Mouse (Mus musculus) liver, embryonic 11.5 days (tissue): ENCODE results near the gene Timp2. TPM values are rescaled to one million over a fixed set of nuclear protein-coding genes. Genes with fewer than 3 reads are reported as not detected.
A peak's percentile ranks its signal among the peaks of the same experiment; 100 is the strongest.
"Not testable (repeated sequence)": the region's sequence is repeated elsewhere in the genome, so short reads cannot be mapped to it uniquely, and the experiment has no call there.

ENCODE experiments used
- ATAC-seq: fragments of 200-750 bp; cut with Nextera tagmentation; replicated peaks from 2 replicates; pipeline ENCODE4 v1.8.0; 2017; ENCODE audit warnings: moderate number of reproducible peaks, mild to moderate bottlenecking, moderate TSS enrichment, moderate library complexity; ENCODE audit not compliant: low FRiP score
- DNase-seq: peaks from one replicate; pipeline ENCODE4 v3.0.0-alpha.2; 2017; ENCODE audit warnings: low spot score
- H3K27ac ChIP-seq: fragments of 300-500 bp; sonication (generic); 2 replicates; pipeline ENCODE4 v1.5.1; 2014; ENCODE audit warnings: mild to moderate bottlenecking, low read depth, low read length, control low read depth
- H3K27me3 ChIP-seq: fragments of 300-500 bp; sonication (generic); replicated peaks from 2 replicates; pipeline ENCODE4 v1.6.1; 2014; ENCODE audit warnings: low read length, mixed read lengths; ENCODE audit not compliant: control insufficient read depth, insufficient read depth
- H3K36me3 ChIP-seq: fragments of 300-500 bp; sonication (generic); 2 replicates; pipeline ENCODE4 v1.6.1; 2014; ENCODE audit warnings: mild to moderate bottlenecking, low read length, moderate library complexity, mixed read lengths; ENCODE audit not compliant: control insufficient read depth, insufficient read depth
- H3K4me1 ChIP-seq: fragments of 300-500 bp; sonication (generic); replicated peaks from 2 replicates; pipeline ENCODE4 v1.6.1; 2014; ENCODE audit warnings: low read length, mixed read lengths; ENCODE audit not compliant: control insufficient read depth, insufficient read depth
- H3K4me2 ChIP-seq: fragments of 300-500 bp; sonication (generic); 2 replicates; pipeline ENCODE4 v1.6.1; 2014; ENCODE audit warnings: mild to moderate bottlenecking, control low read depth, moderate library complexity
- H3K4me3 ChIP-seq: fragments of 300-500 bp; sonication (generic); 2 replicates; pipeline ENCODE4 v1.5.1; 2014; ENCODE audit warnings: low read depth, low read length, control low read depth
- H3K9ac ChIP-seq: fragments of 300-500 bp; sonication (generic); 2 replicates; pipeline ENCODE4 v1.6.1; 2014; ENCODE audit warnings: low read depth, low read length, control low read depth
- H3K9me3 ChIP-seq: fragments of 300-500 bp; sonication (generic); 2 replicates; pipeline ENCODE4 v1.6.1; 2016; ENCODE audit warnings: low read length, inconsistent platforms, mixed read lengths; ENCODE audit not compliant: control insufficient read depth
- WGBS: fragments of 180-500 bp; shearing (Covaris S2); extraction: QIAGEN DNeasy Blood & Tissue Kit; methylation state at CpG from one replicate; pipeline ENCODE4 v1.1.7; 2014; 5-methylcytosine and 5-hydroxymethylcytosine counted together
- polyA plus RNA-seq: library from polyadenylated mRNA; unstranded; fragments of >200 nt; fragmentation: Nextera tagmentation; extraction: Ambion mirVana; gene quantifications from 2 replicates; pipeline ENCODE4 v1.2.1, GENCODE M21; 2014

Timp2 gene
- polyA plus RNA-seq, 1 experiment from 2014 or later = 17.8 TPM

DNA sequence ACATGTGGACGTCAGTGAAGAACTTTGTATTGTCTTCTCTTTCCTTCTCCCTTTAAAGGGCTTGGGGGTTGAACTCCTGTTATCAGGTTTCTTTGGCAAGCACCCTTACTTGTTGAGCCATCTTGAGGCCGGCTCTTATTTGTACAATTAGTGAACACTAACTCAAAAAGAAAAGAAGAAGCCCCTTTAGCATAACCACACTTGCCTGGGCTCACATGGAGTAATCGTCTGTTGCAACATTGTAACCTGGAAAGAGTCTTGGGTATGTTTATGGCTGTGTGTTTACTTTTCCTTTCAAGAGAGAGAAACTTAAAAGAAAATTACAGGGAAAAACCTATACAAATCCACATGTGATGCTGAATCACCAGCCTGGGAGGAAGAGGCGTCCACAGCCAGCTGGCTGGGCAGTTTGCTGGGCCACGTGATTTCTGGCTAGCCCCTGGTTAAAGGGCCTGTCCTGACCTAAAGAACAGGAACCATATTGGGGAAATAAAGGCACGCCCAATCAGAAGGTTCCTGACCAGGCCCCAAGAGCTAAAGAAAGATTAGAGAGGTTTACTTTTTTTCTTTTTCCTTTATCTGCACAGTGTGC, 43.3 kb downstream of the Timp2 start:
- no peak for DNase-seq
- whole genome bisulfite sequencing = 73% methylated on average over 6 of the region's 6 CpGs
- Histone ChIP-seq H3K27me3 (no peaks in the 10 kb centered on the region), H3K4me2 (no peak overlapping the region), H3K9ac (no peak overlapping the region), H3K27ac (no peak overlapping the region), H3K4me3 (no peak overlapping the region), H3K36me3 (peaks cover 11% of the 10 kb centered on the region), H3K9me3 (no peaks in the 10 kb centered on the region), H3K4me1 (no peaks in the 10 kb centered on the region)
- ATAC-seq = no peak

DNA sequence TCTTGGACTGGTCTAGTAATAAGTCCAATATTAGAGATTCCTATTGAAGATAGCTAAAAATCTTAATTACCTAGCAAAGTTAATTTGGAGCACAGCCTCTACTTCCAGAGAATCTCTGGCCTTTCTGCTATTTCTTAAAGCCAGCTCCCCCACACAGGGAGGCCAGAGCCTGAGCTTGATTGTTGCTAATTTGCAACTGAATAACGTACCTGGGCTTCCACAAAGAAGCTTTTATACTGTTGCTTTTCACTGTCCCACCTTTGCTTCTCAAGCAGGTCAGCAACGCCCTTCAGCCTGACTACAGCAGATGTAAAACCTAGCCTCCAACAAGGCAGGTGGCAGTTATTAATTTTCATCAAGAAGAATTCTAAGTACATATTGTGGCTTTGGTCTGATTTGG, 47.6 kb downstream of the Timp2 start:
- not testable (repeated sequence) for H3K9me3 ChIP-seq, H3K27ac ChIP-seq, H3K27me3 ChIP-seq, ATAC-seq, H3K4me3 ChIP-seq, DNase-seq, H3K9ac ChIP-seq, H3K4me2 ChIP-seq, H3K4me1 ChIP-seq
- H3K36me3 ChIP-seq = peaks cover 11% of the 10 kb centered on the region
- 74% methylated on average over 2 of the region's 2 CpGs for WGBS

- DNase-seq, H3K4me1 ChIP-seq, H3K36me3 ChIP-seq, H3K9ac ChIP-seq, H3K4me2 ChIP-seq, H3K27ac ChIP-seq, ATAC-seq, H3K9me3 ChIP-seq, H3K27me3 ChIP-seq, H3K4me3 ChIP-seq: not testable (repeated sequence)
- WGBS = 87% methylated on average over 4 of the region's 4 CpGs
Measured at GRCm38 (mm10) chr11:118303959-118304358, 51.6 kb downstream of the Timp2 start.

DNA sequence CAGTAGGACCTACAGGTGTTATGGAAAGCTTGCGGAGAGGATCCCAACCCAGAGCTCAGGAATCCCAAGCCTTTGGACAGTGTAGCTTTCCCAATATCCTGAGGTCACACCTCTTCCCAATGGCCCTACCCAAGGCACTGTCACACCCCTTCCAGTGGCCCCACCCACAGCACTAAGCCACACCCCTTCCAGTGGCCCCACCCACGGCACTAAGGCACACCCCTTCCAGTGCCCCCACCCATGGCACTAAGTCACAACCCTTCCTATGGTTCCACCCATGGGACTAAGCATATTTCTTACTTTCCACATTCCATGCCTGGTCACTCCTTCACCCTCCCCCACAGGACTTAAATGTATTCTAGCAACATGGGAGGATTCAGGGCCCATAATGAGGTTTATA, 56.7 kb downstream of the Timp2 start:
- Histone ChIP-seq H3K27ac (no peak overlapping the region), H3K27me3 (no peaks in the 10 kb centered on the region), H3K36me3 (no peaks in the 10 kb centered on the region), H3K4me1 (no peaks in the 10 kb centered on the region), H3K4me2 (no peak overlapping the region), H3K9ac (no peak overlapping the region), H3K4me3 (no peak overlapping the region), H3K9me3 (no peaks in the 10 kb centered on the region)
- ATAC-seq (peak; percentile 56; the same call in 1 of the 2 replicates), DNase-seq (no peak)
- 67% methylated on average over 2 of the region's 2 CpGs for WGBS

- no peaks in the 10 kb centered on the region for H3K36me3 ChIP-seq
- H3K4me3 ChIP-seq = no peak overlapping the region
- H3K4me1 ChIP-seq = no peaks in the 10 kb centered on the region
- no peak overlapping the region for H3K9ac ChIP-seq
- WGBS = 78% methylated on average over 3 of the region's 3 CpGs
- ATAC-seq (no peak), DNase-seq (no peak)
- H3K4me2 ChIP-seq = no peak overlapping the region
- H3K27ac ChIP-seq = no peak overlapping the region
- no peaks in the 10 kb centered on the region for H3K27me3 ChIP-seq
- H3K9me3 ChIP-seq = no peaks in the 10 kb centered on the region
Measured at GRCm38 (mm10) chr11:118297967-118298366, 57.6 kb downstream of the Timp2 start.

DNA sequence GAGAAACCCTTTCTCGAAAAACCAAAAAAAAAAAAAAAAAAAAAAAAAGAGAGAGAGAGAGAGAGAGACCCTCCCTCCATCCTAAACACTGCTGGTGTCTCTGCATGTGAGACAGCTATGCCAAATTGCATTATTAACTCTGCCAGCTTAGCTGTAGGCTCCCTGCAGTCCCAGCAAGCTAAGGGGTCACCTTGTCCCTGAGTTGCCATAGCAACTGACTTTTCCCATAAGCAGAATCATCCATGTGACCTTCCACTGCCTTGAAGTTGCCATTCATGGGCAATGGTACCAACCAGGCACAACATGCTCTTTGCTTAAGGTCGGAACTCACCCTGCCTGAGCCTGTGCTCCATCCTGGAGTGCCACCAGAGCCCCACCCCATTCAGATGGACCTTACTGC, 60.5 kb downstream of the Timp2 start:
- WGBS = 68% methylated on average over 2 of the region's 2 CpGs
- H3K36me3 ChIP-seq = no peaks in the 10 kb centered on the region
- no peak for ATAC-seq
- no peaks in the 10 kb centered on the region for H3K27me3 ChIP-seq
- H3K9me3 ChIP-seq = no peaks in the 10 kb centered on the region
- H3K4me2 ChIP-seq = no peak overlapping the region
- peaks cover 5% of the 10 kb centered on the region for H3K4me1 ChIP-seq
- no peak overlapping the region for H3K9ac ChIP-seq
- H3K4me3 ChIP-seq = no peak overlapping the region
- no peak overlapping the region for H3K27ac ChIP-seq
- DNase-seq = no peak

DNA sequence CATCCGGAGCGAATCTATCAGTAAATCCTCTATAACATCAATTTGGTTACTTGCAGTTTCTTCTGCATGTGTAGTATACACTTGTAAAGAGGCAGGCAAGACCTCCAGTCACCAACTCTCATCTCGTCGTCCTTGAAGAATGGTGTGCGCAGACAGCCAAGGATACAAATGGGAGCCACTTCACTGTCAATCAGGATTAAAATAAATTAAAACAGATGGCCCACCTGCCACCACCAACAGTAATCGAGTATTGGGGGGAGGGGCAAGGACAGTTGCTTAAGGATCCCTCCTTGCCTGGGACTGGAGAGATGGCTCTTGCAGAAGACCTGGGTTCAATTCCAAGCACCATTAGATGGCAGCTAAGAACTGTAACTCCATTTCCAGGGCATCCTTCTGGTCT, 62.9 kb downstream of the Timp2 start:
- H3K9ac ChIP-seq = no peak overlapping the region
- H3K4me3 ChIP-seq = no peak overlapping the region

DNA sequence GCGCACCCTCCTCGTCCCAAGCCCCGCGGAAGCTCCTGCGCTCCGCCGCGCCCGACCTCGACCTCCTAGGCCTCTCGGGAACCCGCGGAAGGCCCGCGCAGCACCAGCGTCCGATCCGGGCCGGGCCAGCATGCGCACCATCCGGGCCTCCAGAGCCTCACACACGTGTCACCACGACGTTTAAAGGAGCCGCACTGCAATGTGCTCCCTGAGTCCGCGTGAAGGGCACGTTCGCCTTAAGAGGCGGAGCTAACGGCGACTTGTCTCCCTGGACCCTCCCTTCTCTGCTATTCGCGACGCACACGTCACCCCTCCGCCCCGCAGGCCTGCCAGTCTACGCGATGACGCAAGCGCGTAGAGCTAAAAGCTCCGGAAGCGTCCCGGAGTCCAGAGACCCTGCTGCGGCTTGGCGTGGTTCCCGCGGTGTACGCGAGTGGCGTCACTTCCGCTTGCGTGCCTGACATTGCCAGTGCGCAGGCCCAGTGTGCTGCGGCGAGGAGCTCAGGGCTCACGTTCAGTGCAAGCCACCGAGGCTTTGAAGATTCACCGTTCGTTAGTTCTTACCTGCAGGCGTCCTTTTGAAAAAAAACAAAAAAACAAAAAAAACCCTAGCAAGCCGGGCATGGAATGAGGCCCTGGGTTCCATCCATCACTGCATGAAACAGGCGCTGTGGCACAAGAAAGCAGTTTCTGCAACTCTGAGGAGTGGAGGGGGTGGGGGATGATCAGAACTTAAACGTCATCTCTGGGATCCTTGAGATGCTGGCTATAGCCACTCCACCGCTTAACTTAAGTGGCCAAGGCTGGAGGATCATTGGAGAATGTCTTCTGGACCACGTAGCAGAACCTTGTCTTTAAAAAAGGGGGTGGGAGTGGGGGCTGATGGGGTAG, 65.3 kb downstream of the Timp2 start, which contains the start of gene Usp36:
TSS of gene Usp36 (minus strand) at position 246 of the 891 bp plus-strand sequence.
- DNase-seq (peak; percentile 96), ATAC-seq (peak; percentile 99)
- H3K4me2 ChIP-seq = peak within 1 kb of the TSS; percentile 96
- H3K4me1 ChIP-seq = peaks cover 13% of the 10 kb centered on the region
- no peaks in the 10 kb centered on the region for H3K9me3 ChIP-seq
- WGBS = 1% methylated on average over 67 of the region's 68 CpGs
- no peaks in the 10 kb centered on the region for H3K27me3 ChIP-seq
- peak within 1 kb of the TSS; percentile 83 for H3K4me3 ChIP-seq
- H3K27ac ChIP-seq = peak within 1 kb of the TSS; percentile 75
- peak within 1 kb of the TSS; percentile 90 for H3K9ac ChIP-seq
- peaks cover 17% of the 10 kb centered on the region for H3K36me3 ChIP-seq

More for the DNA sequence above, 62.9 kb downstream of the Timp2 start:
- no peaks in the 10 kb centered on the region for H3K27me3 ChIP-seq
- H3K36me3 ChIP-seq = 0 out of 2 replicates have a peak, but pooled peaks cover under 1% of the 10 kb centered on the region
- H3K4me1 ChIP-seq = peaks cover 13% of the 10 kb centered on the region
- no peak overlapping the region for H3K4me2 ChIP-seq
- ATAC-seq = no peak
- no peak for DNase-seq
- no peaks in the 10 kb centered on the region for H3K9me3 ChIP-seq
- H3K27ac ChIP-seq = no peak overlapping the region
- 64% methylated on average over 6 of the region's 6 CpGs for WGBS
